Comparison of ENCODE assay signal across 8 mouse cellular contexts in the genomic region with DNA sequence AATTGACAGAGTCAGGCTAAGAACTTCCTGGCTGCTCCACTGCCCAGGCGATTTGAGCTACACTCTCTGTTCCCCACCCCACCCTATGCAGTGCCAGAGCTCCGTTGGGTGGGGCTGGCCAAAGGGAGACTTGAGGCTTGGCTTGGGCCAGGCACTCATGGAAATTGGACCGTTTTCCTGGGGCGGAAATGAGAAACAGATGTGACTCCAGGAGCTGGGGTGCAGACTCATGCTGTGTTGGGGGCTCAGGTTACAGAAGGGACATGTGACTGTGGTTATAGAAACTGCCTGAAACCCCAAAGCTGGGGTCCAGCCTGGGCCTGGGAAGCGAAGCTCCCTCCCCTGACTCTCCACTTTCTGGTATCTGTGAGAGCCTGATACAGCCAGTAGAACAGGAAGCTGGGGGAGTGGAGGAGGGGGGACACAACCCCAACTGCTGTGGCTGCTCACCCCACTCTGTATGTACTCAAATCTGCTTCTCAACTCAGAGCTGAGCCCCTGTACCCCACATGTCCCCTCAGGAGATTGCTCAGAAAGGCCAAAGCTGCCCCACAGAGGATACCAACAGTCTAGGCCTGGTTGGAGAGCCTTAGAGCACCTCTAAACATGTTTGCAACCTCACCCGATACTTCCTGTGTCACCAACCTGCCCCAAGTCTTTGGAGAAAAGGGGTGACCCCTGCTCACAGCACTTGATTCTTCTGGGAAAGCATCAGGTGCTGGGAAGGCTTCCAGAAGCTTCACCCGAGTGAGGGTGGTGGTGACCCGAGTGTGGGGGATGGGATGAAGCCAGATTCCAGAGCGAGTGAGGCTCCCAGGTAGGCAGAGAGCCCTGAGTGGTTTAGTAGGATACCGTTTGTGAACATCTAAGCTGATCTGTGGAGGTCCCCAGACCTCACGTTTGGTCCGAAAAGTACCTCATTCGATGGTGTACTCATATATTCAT.
DNase-seq lines count a peak whose midpoint lies in the region; ATAC-seq and TF ChIP-seq lines count a peak whose summit lies in the region.

No protein-coding gene starts in this region.

- peak overlapping the region; percentile 45; the same call in 1 of the 2 replicates for H3K4me3 ChIP-seq in E14TG2a.4 (replicated peaks; ENCODE audit: low read length)
- H3K4me3 ChIP-seq in lung, embryonic 16.5 days (ENCODE audit: low read length) = no peak overlapping the region
- H3K4me3 ChIP-seq in midbrain, embryonic 15.5 days = no peak overlapping the region

- H3K9me3 ChIP-seq in E14TG2a.4 (ENCODE audit: low read length) = no peaks in the 10 kb centered on the region
- H3K9me3 ChIP-seq in lung, embryonic 16.5 days (ENCODE audit: control insufficient read depth, low read length) = no peaks in the 10 kb centered on the region
- H3K9me3 ChIP-seq in midbrain, embryonic 15.5 days = no peaks in the 10 kb centered on the region

- WGBS in lung, embryonic 16.5 days = 42% methylated on average over 13 of the region's 13 CpGs
- 79% methylated on average over 13 of the region's 13 CpGs for WGBS in midbrain, embryonic 15.5 days

- no peak for TF ChIP-seq CTCF in E14TG2a.4 (conservative IDR thresholded peaks at IDR 0.05; ENCODE audit: low read length)

- no peaks in the 10 kb centered on the region for H3K27me3 ChIP-seq in E14TG2a.4 (ENCODE audit: insufficient read depth, low read length)
- no peaks in the 10 kb centered on the region for H3K27me3 ChIP-seq in lung, embryonic 16.5 days (ENCODE audit: control insufficient read depth, insufficient read depth, low read depth, low read length)
- H3K27me3 ChIP-seq in midbrain, embryonic 15.5 days (replicated peaks) = no peaks in the 10 kb centered on the region

- no peaks in the 10 kb centered on the region for H3K36me3 ChIP-seq in E14TG2a.4 (ENCODE audit: insufficient read depth, low read length)
- H3K36me3 ChIP-seq in lung, embryonic 16.5 days (ENCODE audit: control insufficient read depth, insufficient read depth, low read length) = no peaks in the 10 kb centered on the region
- H3K36me3 ChIP-seq in midbrain, embryonic 15.5 days (replicated peaks) = no peaks in the 10 kb centered on the region

- no peak overlapping the region for H3K4me2 ChIP-seq in lung, embryonic 16.5 days (ENCODE audit: low read depth, low read length)
- no peak overlapping the region for H3K4me2 ChIP-seq in midbrain, embryonic 15.5 days

- H3K27ac ChIP-seq in lung, embryonic 16.5 days (ENCODE audit: low read length) = peak overlapping the region; percentile 99
- no peak overlapping the region for H3K27ac ChIP-seq in midbrain, embryonic 15.5 days

- peaks cover 58% of the 10 kb centered on the region for H3K4me1 ChIP-seq in E14TG2a.4 (replicated peaks; ENCODE audit: low read depth, low read length)
- peaks cover 64% of the 10 kb centered on the region for H3K4me1 ChIP-seq in lung, embryonic 16.5 days (replicated peaks; ENCODE audit: control insufficient read depth, insufficient read depth, low read length)
- peaks cover 13% of the 10 kb centered on the region for H3K4me1 ChIP-seq in midbrain, embryonic 15.5 days

- peak overlapping the region; percentile 44 for H3K9ac ChIP-seq in lung, embryonic 16.5 days (ENCODE audit: low read length)
- H3K9ac ChIP-seq in midbrain, embryonic 15.5 days = no peak overlapping the region

- peak; percentile 38 for DNase-seq in adrenal gland, postnatal 25 days
- DNase-seq in heart, adult 11 months = peak; percentile 100
- DNase-seq in kidney, adult 8-10 months = peak; percentile 58 to 67
- DNase-seq in thymus, postnatal 0 days (ENCODE audit: low spot score) = peak; percentile 69
- no peak for DNase-seq in B cell, adult 2 months

- peak; percentile 89 for ATAC-seq in lung, embryonic 16.5 days (ENCODE audit: low read depth)
- no peak for ATAC-seq in midbrain, embryonic 15.5 days (replicated peaks)

Comparison
In these comparisons a context has a peak if more than half of its experiments do, and no peak if none do; other contexts are left out.
1. DNase-seq: peak in adrenal gland, postnatal 25 days (single experiment), heart, adult 11 months (single experiment), kidney, adult 8-10 months (2 of 2) and thymus, postnatal 0 days (single experiment); none in B cell, adult 2 months (0 of 2).